18 mouse cellular contexts compared by ENCODE assay signal in genomic region chr17:70470970-70471371, GRCm38 (mm10).
A peak's percentile ranks its signal among the peaks of the same experiment; 100 is the strongest.
DNase-seq lines count a peak whose midpoint lies in the region; ATAC-seq and TF ChIP-seq lines count a peak whose summit lies in the region.
"Had no signal": no experiment of that assay in that cellular context is flagged by ENCODE, and none has a peak within 500 bp of the region (broad histone marks: within the 10 kb centered on the region; RNA-seq: fewer than 3 reads in every experiment).

No protein-coding gene starts in this region.

- no peaks in the 10 kb centered on the region for H3K9me3 ChIP-seq in midbrain, embryonic 10.5 days (replicated peaks)
- H3K9me3 ChIP-seq: embryonic facial prominence, embryonic 13.5 days; forebrain, embryonic 10.5 days; heart, embryonic 10.5 days; stomach, embryonic 15.5 days had no signal

- intact Hi-C loops in left cerebral cortex, postnatal 36 days (cut with DNase I), result loop anchor here (2.0 kb wide), 1 partner anchor 18 kb away; no protein-coding TSS in a partner anchor

- no peaks in the 10 kb centered on the region for H3K36me3 ChIP-seq in midbrain, embryonic 10.5 days
- H3K36me3 ChIP-seq: embryonic facial prominence, embryonic 13.5 days; forebrain, embryonic 10.5 days; heart, embryonic 10.5 days; stomach, embryonic 15.5 days had no signal

- H3K4me1 ChIP-seq in midbrain, embryonic 10.5 days, result no peaks in the 10 kb centered on the region
- H3K4me1 ChIP-seq: embryonic facial prominence, embryonic 13.5 days; stomach, embryonic 15.5 days had no signal

- no peak for TF ChIP-seq CTCF in layer of hippocampus, adult 2 months (conservative IDR thresholded peaks at IDR 0.05)

- H3K4me3 ChIP-seq in layer of hippocampus, adult 2 months, result no peak overlapping the region
- no peak overlapping the region for H3K4me3 ChIP-seq in midbrain, embryonic 10.5 days
- H3K4me3 ChIP-seq: embryonic facial prominence, embryonic 13.5 days; forebrain, embryonic 10.5 days; heart, embryonic 10.5 days; stomach, embryonic 15.5 days had no signal

- 82% methylated on average over 7 of the region's 7 CpGs for WGBS in midbrain, embryonic 10.5 days

- peak overlapping the region; percentile 89 for H3K27ac ChIP-seq in layer of hippocampus, adult 2 months
- no peak overlapping the region for H3K27ac ChIP-seq in midbrain, embryonic 10.5 days (replicated peaks)
- H3K27ac ChIP-seq: embryonic facial prominence, embryonic 13.5 days; forebrain, embryonic 10.5 days; heart, embryonic 10.5 days; stomach, embryonic 15.5 days had no signal

- DNase-seq in A20 (ENCODE audit: low read depth, low spot score), result peak; percentile 76
- peak; percentile 3 for DNase-seq in R1 (ENCODE audit: low read depth, low spot score)
- DNase-seq in layer of hippocampus, adult 2 months (ENCODE audit: low spot score in 2 of 2), result peak; percentile 73 to 78
- peak; percentile 76 to 85 for DNase-seq in left cerebral cortex, postnatal 36 days (ENCODE audit: low spot score in 2 of 2)
- no peak for DNase-seq in Muller cell, postnatal 12 days (ENCODE audit: inconsistent ontology term)
- DNase-seq in gastrocnemius, postnatal 10 days, result no peak
- DNase-seq in midbrain, embryonic 10.5 days (ENCODE audit: low spot score), result no peak
- DNase-seq: heart, postnatal 36 days; liver; lung, adult 18-20 months; spleen, adult 18-20 months; thymus, postnatal 25 days had no signal

- ATAC-seq in erythroblast, adult 5-6 weeks (replicated peaks; ENCODE audit: low FRiP score, poor library complexity, severe bottlenecking), result no peak
- ATAC-seq: midbrain, embryonic 16.5 days had no signal

- H3K27me3 ChIP-seq in midbrain, embryonic 10.5 days (ENCODE audit: low read depth, poor library complexity, severe bottlenecking), result no peaks in the 10 kb centered on the region
- H3K27me3 ChIP-seq: embryonic facial prominence, embryonic 13.5 days; stomach, embryonic 15.5 days had no signal

Comparison
In these comparisons a context has a peak if more than half of its experiments do, and no peak if none do; other contexts are left out.
1. DNase-seq: peak in A20 (single experiment), R1 (single experiment), layer of hippocampus, adult 2 months (2 of 2) and left cerebral cortex, postnatal 36 days (2 of 2); none in Muller cell, postnatal 12 days (single experiment), gastrocnemius, postnatal 10 days (single experiment) and midbrain, embryonic 10.5 days (single experiment).